Mouse (Mus musculus): Measurements from ENCODE around the gene Tdrd9. TPM values are rescaled to one million over a fixed set of nuclear protein-coding genes. Genes with fewer than 3 reads are reported as not detected.

Gene Tdrd9
- total RNA-seq, 2 experiments from 2014 or later = 0.26 to 0.33 TPM

DNA sequence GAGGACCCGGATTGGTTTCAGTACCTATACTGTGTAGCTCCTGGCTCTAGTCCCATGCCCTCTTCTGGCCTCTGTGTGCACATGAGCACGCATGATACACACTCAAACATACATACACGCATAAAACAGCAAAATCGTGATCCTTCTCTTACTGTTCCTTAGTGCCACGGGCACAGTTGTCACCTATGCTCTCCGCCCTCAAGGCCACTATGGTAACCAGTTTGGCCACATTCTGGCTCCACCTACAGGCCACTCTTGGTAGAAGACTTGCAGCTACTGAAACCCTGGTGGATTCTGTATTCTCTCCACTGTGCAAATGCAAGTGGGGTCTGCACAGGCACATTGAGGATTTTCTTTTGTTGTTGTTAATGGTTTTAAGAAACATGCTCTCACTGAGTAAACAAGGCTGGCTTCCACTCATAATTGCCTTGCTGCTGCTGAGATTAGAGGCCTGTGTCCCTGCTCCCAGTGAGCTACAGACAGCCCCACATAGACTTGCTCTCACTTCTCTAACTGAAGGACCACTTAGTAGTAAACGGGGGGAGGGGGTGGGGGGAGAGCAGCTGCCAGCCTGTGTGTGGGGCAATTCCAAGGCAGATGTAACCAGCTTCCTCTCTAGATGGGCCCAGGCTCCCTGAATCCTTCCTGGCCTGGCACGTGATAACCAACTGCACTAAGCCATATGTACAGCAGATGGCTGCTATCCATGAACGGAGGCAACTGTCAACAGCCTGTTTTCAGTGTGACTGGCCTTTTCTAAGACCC, 13.1 kb upstream of the Tdrd9 start:
- peak; percentile 74 to 85 for DNase-seq (ENCODE audit: low spot score in 2 of 2)

DNA sequence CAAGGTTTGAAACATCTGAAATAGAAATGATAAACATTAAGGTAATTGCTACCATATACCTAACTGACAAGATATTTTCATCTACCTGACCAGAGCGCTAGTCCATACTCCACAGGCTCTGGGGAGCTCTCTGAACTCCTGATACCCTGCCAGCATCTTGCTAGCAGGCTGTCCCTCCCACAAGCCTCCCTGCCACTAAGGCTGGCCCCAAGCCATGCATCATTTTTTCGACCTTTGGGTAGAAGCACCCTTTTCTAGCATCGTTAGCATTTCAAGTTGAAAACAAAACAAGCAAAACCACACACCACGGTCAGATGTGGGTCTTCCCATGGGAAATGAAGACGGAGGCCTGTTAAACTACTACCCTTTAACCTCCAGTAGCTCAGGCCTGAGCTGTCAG, 8.0 kb upstream of the Tdrd9 start:
- DNase-seq (ENCODE audit: low spot score in 2 of 2) = no peak

- peak; percentile 99 to 100 for DNase-seq (ENCODE audit: low spot score in 2 of 2)
Measured at GRCm38 (mm10) chr12:111966683-111967173, 4.6 kb upstream of the Tdrd9 start, which contains the start of gene Atp5mpl. TSS of gene Atp5mpl (minus strand) at chr12:111966977.

DNA sequence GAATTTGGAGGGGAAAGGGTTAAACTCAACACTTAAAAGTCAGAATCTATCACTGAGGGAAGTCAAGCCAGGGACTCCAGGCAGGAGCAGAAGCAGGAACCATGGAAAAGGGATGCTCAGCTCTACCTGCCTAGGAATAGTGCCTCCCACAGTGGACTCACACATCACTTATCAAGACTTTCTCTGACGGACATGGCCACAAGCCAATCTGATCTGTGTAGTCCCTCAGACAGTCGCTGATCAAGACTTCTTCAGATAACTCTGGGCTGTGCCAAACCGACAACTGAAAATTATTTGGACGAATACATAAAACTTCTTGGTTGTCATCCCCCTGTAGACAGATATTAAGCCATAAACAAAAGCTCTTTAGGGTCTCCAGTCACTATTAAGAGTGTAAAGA, 1.3 kb upstream of the Tdrd9 start:
- DNase-seq (ENCODE audit: low spot score in 2 of 2) = no peak

- DNase-seq (ENCODE audit: low spot score in 2 of 2) = no peak
Measured at GRCm38 (mm10) chr12:111972504-111972903, 1.1 kb downstream of the Tdrd9 start.

GRCm38 (mm10) chr12:111974578-111974977, 3.2 kb downstream of the Tdrd9 start:
- DNase-seq (ENCODE audit: low spot score in 2 of 2) = no peak

GRCm38 (mm10) chr12:111977138-111977537, 5.8 kb downstream of the Tdrd9 start:
- DNase-seq (ENCODE audit: low spot score in 2 of 2) = no peak

GRCm38 (mm10) chr12:111978274-111978673, 6.9 kb downstream of the Tdrd9 start:
- no peak for DNase-seq (ENCODE audit: low spot score in 2 of 2)

GRCm38 (mm10) chr12:111980887-111981367, 9.6 kb downstream of the Tdrd9 start, which contains the start of gene Rd3l:
TSS of gene Rd3l (minus strand) at chr12:111981317.
- no peak for DNase-seq (ENCODE audit: low spot score in 2 of 2)

- no peak for DNase-seq (ENCODE audit: low spot score in 2 of 2)
Measured at GRCm38 (mm10) chr12:111981831-111982230, 10.5 kb downstream of the Tdrd9 start.

DNA sequence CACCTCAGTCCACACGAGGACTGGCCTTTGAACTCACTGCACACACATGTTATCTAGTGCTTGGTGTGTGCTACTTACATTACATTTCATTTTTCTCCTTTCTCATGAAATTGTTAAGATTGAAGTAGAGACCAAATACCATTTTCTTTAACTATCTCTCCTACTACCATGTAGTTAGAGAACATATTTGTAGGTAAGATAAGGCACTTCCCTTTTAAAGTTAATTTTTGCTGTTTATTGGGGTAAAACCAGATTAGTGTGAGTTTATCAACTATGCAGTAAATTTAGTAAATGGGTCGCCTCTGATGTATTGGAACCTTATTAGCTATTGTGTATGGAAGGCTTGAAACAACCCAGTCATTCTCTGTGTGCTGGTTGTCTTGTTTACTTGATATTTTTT, 11.8 kb downstream of the Tdrd9 start:
- DNase-seq (ENCODE audit: low spot score in 2 of 2) = no peak

GRCm38 (mm10) chr12:111986756-111987155, 15.4 kb downstream of the Tdrd9 start:
- DNase-seq (ENCODE audit: low spot score in 2 of 2) = no peak

DNA sequence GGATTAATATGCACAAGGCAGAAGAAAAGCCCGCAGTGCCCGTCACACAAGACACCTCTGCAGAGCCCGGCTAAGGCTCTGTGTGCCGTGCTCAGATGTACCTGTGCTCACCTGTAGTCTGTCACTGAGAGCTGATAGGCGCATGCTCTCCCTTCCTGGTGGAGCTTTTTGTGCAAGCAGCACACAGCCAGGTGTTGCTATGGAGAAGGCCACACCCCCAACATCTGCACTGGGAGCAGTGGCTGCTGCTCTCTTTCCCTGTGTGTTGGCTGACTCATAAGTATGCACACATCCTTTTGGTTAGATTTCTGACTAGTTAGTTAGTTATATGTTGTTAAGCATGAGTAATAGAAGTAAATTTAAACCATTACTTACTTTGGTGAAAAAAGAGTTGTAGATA, 21.3 kb downstream of the Tdrd9 start:
- no peak for DNase-seq (ENCODE audit: low spot score in 2 of 2)

GRCm38 (mm10) chr12:111995161-111995560, 23.8 kb downstream of the Tdrd9 start:
- no peak for DNase-seq (ENCODE audit: low spot score in 2 of 2)

GRCm38 (mm10) chr12:111999735-112000134, 28.4 kb downstream of the Tdrd9 start:
- DNase-seq (ENCODE audit: low spot score in 2 of 2) = no peak

DNA sequence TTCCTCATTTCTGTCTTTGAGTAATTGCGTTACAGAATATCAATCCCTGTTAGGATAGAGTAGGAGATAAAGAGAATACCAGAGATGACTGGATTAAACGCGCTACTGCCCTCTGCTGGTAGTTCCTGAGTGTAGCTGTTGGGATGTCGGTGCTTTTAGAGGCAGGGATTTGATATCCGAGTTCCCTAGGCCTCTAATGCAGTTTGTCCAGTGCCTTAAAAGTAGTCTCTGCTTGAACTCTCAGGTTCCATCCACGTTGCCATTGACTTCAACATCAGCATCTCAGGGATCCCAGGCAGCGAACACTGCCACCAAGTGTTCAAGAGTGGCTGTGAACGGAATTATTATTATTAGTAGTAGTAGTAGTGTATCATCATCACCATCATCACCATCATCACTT, 29.9 kb downstream of the Tdrd9 start:
- DNase-seq (ENCODE audit: low spot score in 2 of 2) = peak; percentile 75 to 83

DNA sequence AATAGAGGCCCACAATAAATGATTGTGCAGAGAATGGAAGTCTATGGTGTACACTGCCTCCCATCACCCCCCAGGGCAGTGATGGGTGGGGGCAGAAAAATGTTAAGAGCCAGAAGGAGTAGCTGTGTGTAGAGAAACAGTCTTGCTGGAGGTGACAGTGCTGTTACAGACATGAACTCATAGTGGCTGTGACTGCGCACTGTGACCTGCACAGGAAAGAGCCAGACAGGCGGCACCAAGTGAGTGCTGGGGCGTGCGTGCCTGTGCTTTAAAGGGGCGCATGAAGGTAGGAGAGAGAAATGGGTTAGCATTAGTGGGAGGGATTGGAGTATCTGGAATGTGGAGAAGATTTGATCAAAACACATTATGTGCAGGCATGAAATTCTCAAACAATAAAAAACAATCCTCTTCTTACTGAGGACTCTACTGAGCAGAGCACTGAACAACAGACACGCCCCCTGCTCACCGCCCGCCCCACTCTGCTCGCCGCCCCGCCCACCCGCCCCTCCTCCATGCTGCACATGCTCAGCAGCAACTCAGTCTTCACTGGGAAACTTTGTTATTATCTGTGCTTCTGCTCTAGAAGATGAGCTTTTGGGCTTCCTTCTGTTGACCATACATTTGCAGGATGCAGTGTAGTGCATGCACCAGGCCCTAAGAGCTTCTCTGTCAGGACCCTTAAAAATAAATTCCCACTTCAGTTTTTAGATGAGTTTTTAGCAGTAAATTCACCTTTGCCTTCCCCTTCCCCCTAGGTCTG, 41.3 kb downstream of the Tdrd9 start:
- DNase-seq (ENCODE audit: low spot score in 2 of 2) = no peak

- no peak for DNase-seq (ENCODE audit: low spot score in 2 of 2)
Measured at GRCm38 (mm10) chr12:112013271-112013801, 42.0 kb downstream of the Tdrd9 start.

- DNase-seq (ENCODE audit: low spot score in 2 of 2) = no peak
Measured at GRCm38 (mm10) chr12:112016346-112016745, 45.0 kb downstream of the Tdrd9 start.

GRCm38 (mm10) chr12:112023306-112023705, 51.9 kb downstream of the Tdrd9 start:
- no peak for DNase-seq (ENCODE audit: low spot score in 2 of 2)

DNA sequence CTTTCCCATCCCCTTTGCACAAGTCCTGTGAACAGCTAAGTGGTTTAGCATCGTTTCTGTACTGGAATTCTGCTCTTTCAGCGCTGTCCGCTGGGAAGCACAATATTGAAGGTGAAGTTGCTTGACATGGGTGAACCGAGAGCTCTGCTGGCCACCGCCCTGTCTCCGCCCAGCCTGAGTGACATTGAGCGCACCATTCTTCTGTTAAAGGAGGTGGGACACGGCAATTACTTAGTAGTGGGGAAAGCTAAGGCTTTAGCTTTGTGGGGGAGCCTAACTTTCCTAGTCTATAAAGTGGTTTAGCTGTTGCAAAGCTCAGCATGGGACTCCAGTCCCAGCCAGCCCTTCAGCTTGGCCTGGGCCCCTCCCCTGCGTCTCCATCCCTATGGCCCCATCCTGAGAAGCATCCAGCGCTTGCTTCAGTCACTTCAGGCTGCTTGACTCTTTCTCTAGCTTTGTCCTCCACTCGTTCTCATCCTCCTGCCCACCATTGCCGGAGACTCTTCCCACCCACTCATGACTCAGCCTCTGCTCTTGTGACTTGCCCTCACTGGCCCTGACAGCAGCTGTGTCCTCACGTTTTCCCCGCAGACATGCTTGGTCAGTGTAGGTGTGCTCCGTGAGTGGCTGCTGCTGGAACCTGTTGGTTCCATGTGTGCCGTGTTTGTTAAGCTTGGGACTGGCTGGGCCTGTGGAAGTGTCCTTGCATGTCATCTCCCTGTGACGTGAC, 53.4 kb downstream of the Tdrd9 start:
- no peak for DNase-seq (ENCODE audit: low spot score in 2 of 2)
